In the genomic region with DNA sequence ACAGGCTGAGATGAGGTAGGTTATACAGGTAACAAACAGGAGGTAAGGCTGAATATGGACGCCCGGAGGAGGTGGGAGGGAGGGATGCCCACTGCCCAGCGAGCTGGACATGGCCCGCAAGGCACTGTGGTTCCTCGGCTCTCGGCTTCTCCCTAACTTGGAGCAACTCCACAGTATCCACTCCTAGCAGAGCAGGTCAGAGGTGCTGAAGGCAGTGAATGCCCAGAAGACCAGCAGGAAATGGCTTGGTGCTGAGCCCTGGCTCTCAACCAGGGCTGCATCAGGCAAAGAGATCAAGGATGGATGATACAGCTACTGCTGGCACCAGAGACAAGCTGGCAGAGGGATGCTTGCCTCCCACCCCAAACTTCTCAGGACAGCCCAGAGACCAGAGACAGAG, we compare ENCODE assay signal across 8 mouse cellular contexts. TPM values are rescaled to one million over a fixed set of nuclear protein-coding genes. Genes with fewer than 3 reads are reported as not detected.
A peak's percentile ranks its signal among the peaks of the same experiment; 100 is the strongest.
DNase-seq lines count a peak whose midpoint lies in the region; ATAC-seq and TF ChIP-seq lines count a peak whose summit lies in the region.

No protein-coding gene starts in this region.

- peak overlapping the region; percentile 91 for H3K27ac ChIP-seq in heart, adult 2 months
- H3K27ac ChIP-seq in heart, embryonic 12.5 days (ENCODE audit: poor library complexity, severe bottlenecking): peak overlapping the region; percentile 89
- 0 out of 2 replicates have a peak overlapping the region, but pooled peaks have one; percentile 40 for H3K27ac ChIP-seq in limb, embryonic 15.5 days

- no peak for DNase-seq in heart, adult 2 months
- DNase-seq in heart, postnatal 25 days (ENCODE audit: low spot score): no peak
- DNase-seq in MN1 (ENCODE audit: low spot score): peak; percentile 40
- DNase-seq in spleen, postnatal 10 days (ENCODE audit: low spot score in 2 of 2): no peak
- no peak for DNase-seq in c-Kit-positive CD71-positive TER-119-positive erythroid progenitor cells, embryonic 14.5 days (ENCODE audit: low spot score)
- no peak for DNase-seq in spleen, postnatal 36 days (ENCODE audit: low spot score in 2 of 2)

- TF ChIP-seq EP300 in heart, adult 2 months (IDR thresholded peaks at IDR 0.05; ENCODE audit: insufficient read depth, low read depth, low read length): no peak

- no peak for ATAC-seq in heart, embryonic 12.5 days (ENCODE audit: insufficient number of reproducible peaks, low FRiP score)
- no peak for ATAC-seq in limb, embryonic 15.5 days (ENCODE audit: insufficient number of reproducible peaks, low FRiP score, low TSS enrichment, low read depth)

- peaks cover 46% of the 10 kb centered on the region for H3K4me1 ChIP-seq in heart, adult 2 months (ENCODE audit: control insufficient read depth, insufficient read depth, low read length)
- peaks cover 75% of the 10 kb centered on the region for H3K4me1 ChIP-seq in heart, embryonic 12.5 days (replicated peaks)
- peaks cover 52% of the 10 kb centered on the region for H3K4me1 ChIP-seq in limb, embryonic 15.5 days

- intact Hi-C loops in heart, adult 2 months (cut with DNase I): no loop called here
- intact Hi-C loops in heart, postnatal 25 days (cut with DNase I): no loop called here

- H3K4me3 ChIP-seq in heart, adult 2 months: no peak overlapping the region
- H3K4me3 ChIP-seq in heart, embryonic 12.5 days: no peak overlapping the region
- H3K4me3 ChIP-seq in limb, embryonic 15.5 days: no peak overlapping the region

- no peak for TF ChIP-seq POLR2A in heart, adult 2 months (IDR thresholded peaks at IDR 0.05; ENCODE audit: insufficient read depth, low read depth, low read length)

- peak overlapping the region; percentile 55 for H3K4me2 ChIP-seq in heart, embryonic 12.5 days
- H3K4me2 ChIP-seq in limb, embryonic 15.5 days: no peak overlapping the region

- H3K9me3 ChIP-seq in heart, embryonic 12.5 days (replicated peaks): no peaks in the 10 kb centered on the region
- H3K9me3 ChIP-seq in limb, embryonic 15.5 days: no peaks in the 10 kb centered on the region

- peak overlapping the region; percentile 18; the same call in 1 of the 2 replicates for H3K9ac ChIP-seq in heart, adult 2 months (ENCODE audit: low read depth, low read length)
- peak overlapping the region; percentile 61; the same call in 1 of the 2 replicates for H3K9ac ChIP-seq in heart, embryonic 12.5 days
- no peak overlapping the region for H3K9ac ChIP-seq in limb, embryonic 15.5 days

- WGBS in heart, adult 2 months: 55% methylated on average over 6 of the region's 6 CpGs
- WGBS in heart, embryonic 12.5 days: 78% methylated on average over 6 of the region's 6 CpGs
- 56% methylated on average over 6 of the region's 6 CpGs for WGBS in limb, embryonic 15.5 days

- no peak for TF ChIP-seq CTCF in heart, adult 2 months (IDR thresholded peaks at IDR 0.05)

- no peaks in the 10 kb centered on the region for H3K36me3 ChIP-seq in heart, adult 2 months (ENCODE audit: control insufficient read depth, insufficient read depth, low read length)
- H3K36me3 ChIP-seq in heart, embryonic 12.5 days: 0 out of 2 replicates have a peak, but pooled peaks cover 4% of the 10 kb centered on the region
- H3K36me3 ChIP-seq in limb, embryonic 15.5 days: peaks cover 3% of the 10 kb centered on the region; the same call in 1 of the 2 replicates

- 0 out of 2 replicates have a peak, but pooled peaks cover 2% of the 10 kb centered on the region for H3K79me2 ChIP-seq in heart, adult 2 months (replicated peaks; ENCODE audit: control insufficient read depth, insufficient read depth, low read length)

- H3K27me3 ChIP-seq in heart, adult 2 months (ENCODE audit: control insufficient read depth, insufficient read depth, low read length): no peaks in the 10 kb centered on the region
- no peaks in the 10 kb centered on the region for H3K27me3 ChIP-seq in heart, embryonic 12.5 days (replicated peaks)
- H3K27me3 ChIP-seq in limb, embryonic 15.5 days: no peaks in the 10 kb centered on the region

RNA-seq across cellular contexts. Expression of a gene that starts 26.6 kb away (rescaled TPM):
- total RNA-seq in heart, adult 2 months (2021): 10 to 100 TPM; 14.0 to 14.8 TPM
- polyA plus RNA-seq in heart, adult 2 months (2012; rRNA removed): 48.5 and 55.5 TPM in 2 replicates
- total RNA-seq in heart, postnatal 25 days (2021): 10 to 100 TPM; 17.2 to 19.1 TPM
- polyA plus RNA-seq in heart, embryonic 12.5 days (2016; fragmentation: Nextera tagmentation; extraction: Ambion mirVana): 25.5 and 27.8 TPM in 2 replicates
- polyA plus RNA-seq in limb, embryonic 15.5 days (2015; fragmentation: Nextera tagmentation; extraction: Ambion mirVana): 17.5 and 23.3 TPM in 2 replicates

RNA-seq across cellular contexts. Expression of a gene that starts 43.3 kb away (rescaled TPM):
- 1 to 10 TPM; 2.0 to 2.7 TPM for total RNA-seq in heart, adult 2 months (2021)
- polyA plus RNA-seq in heart, adult 2 months (2012; rRNA removed): 3.2 and 3.5 TPM in 2 replicates
- 1 to 10 TPM; 2.7 to 3.2 TPM for total RNA-seq in heart, postnatal 25 days (2021)
- 36.9 and 38.9 TPM in 2 replicates for polyA plus RNA-seq in heart, embryonic 12.5 days (2016; fragmentation: Nextera tagmentation; extraction: Ambion mirVana)
- polyA plus RNA-seq in limb, embryonic 15.5 days (2015; fragmentation: Nextera tagmentation; extraction: Ambion mirVana): 31.8 and 36.1 TPM in 2 replicates

RNA-seq across cellular contexts. Expression of a gene that starts 48.6 kb away (rescaled TPM):
- 1 to 10 TPM; 5.6 to 7.7 TPM for total RNA-seq in heart, adult 2 months (2021)
- polyA plus RNA-seq in heart, adult 2 months (2012; rRNA removed): 12.3 and 15.8 TPM in 2 replicates
- total RNA-seq in heart, postnatal 25 days (2021): 10 to 100 TPM in 1 of 2 experiments, 1 to 10 TPM in 1; 7.3 to 11.4 TPM
- polyA plus RNA-seq in heart, embryonic 12.5 days (2016; fragmentation: Nextera tagmentation; extraction: Ambion mirVana): 30.0 and 31.1 TPM in 2 replicates
- polyA plus RNA-seq in limb, embryonic 15.5 days (2015; fragmentation: Nextera tagmentation; extraction: Ambion mirVana): 40.8 and 47.6 TPM in 2 replicates

RNA-seq across cellular contexts. Expression of a gene that starts 48.6 kb away (rescaled TPM):
- 10 to 100 TPM; 36.9 to 41.6 TPM for total RNA-seq in heart, adult 2 months (2021)
- 91.3 and 99.4 TPM in 2 replicates for polyA plus RNA-seq in heart, adult 2 months (2012; rRNA removed)
- total RNA-seq in heart, postnatal 25 days (2021): 10 to 100 TPM; 35.8 to 38.2 TPM
- polyA plus RNA-seq in heart, embryonic 12.5 days (2016; fragmentation: Nextera tagmentation; extraction: Ambion mirVana): 33.7 and 39.7 TPM in 2 replicates
- 49.4 and 51.0 TPM in 2 replicates for polyA plus RNA-seq in limb, embryonic 15.5 days (2015; fragmentation: Nextera tagmentation; extraction: Ambion mirVana)

RNA-seq across cellular contexts. Expression of a gene that starts 52.2 kb away (rescaled TPM):
- total RNA-seq in heart, adult 2 months (2021): 10 to 100 TPM; 36.6 to 38.5 TPM
- polyA plus RNA-seq in heart, adult 2 months (2012; rRNA removed): 42.1 and 45.1 TPM in 2 replicates
- total RNA-seq in heart, postnatal 25 days (2021): 10 to 100 TPM; 30.6 to 39.3 TPM
- 209 and 232 TPM in 2 replicates for polyA plus RNA-seq in heart, embryonic 12.5 days (2016; fragmentation: Nextera tagmentation; extraction: Ambion mirVana)
- polyA plus RNA-seq in limb, embryonic 15.5 days (2015; fragmentation: Nextera tagmentation; extraction: Ambion mirVana): 268 and 295 TPM in 2 replicates

Comparison
In these comparisons a context has a peak if more than half of its experiments do, and no peak if none do; other contexts are left out.
1. H3K27ac ChIP-seq: peak in every context shown above with its lines; median percentile 91 in heart, adult 2 months; 89 in heart, embryonic 12.5 days; 40 in limb, embryonic 15.5 days.